Mouse (Mus musculus): ENCODE measurements around the gene Tmem161a. TPM values are rescaled to one million over a fixed set of nuclear protein-coding genes. Genes with fewer than 3 reads are reported as not detected.
"Not testable (repeated sequence)": the region's sequence is repeated elsewhere in the genome, so short reads cannot be mapped to it uniquely, and the experiment has no call there.

The Tmem161a gene
- polyA plus RNA-seq, 1 experiment from 2014 or later = 81.7 TPM

GRCm38 (mm10) chr8:70214411-70214810, 42.3 kb downstream of the Tmem161a start:
- H3K27ac ChIP-seq (ENCODE audit: low read length) = no peak overlapping the region
- H3K9ac ChIP-seq (replicated peaks; ENCODE audit: low read length) = no peak overlapping the region
- no peaks in the 10 kb centered on the region for H3K9me3 ChIP-seq (ENCODE audit: low read length)
- H3K36me3 ChIP-seq (ENCODE audit: insufficient read depth, low read length) = no peaks in the 10 kb centered on the region
- ATAC-seq (ENCODE audit: low FRiP score, low TSS enrichment) = no peak
- H3K4me1 ChIP-seq (ENCODE audit: insufficient read depth, low read length) = peaks cover 15% of the 10 kb centered on the region
- no peak overlapping the region for H3K4me2 ChIP-seq (replicated peaks; ENCODE audit: low read depth, low read length)
- no peaks in the 10 kb centered on the region for H3K27me3 ChIP-seq (ENCODE audit: insufficient read depth, low read length)
- WGBS = 68% methylated on average over 3 of the region's 3 CpGs
- H3K4me3 ChIP-seq (ENCODE audit: low read length) = no peak overlapping the region

GRCm38 (mm10) chr8:70215092-70215491, 42.9 kb downstream of the Tmem161a start:
- no peaks in the 10 kb centered on the region for H3K27me3 ChIP-seq (ENCODE audit: insufficient read depth, low read length)
- H3K9ac ChIP-seq (replicated peaks; ENCODE audit: low read length) = no peak overlapping the region
- H3K4me2 ChIP-seq (replicated peaks; ENCODE audit: low read depth, low read length) = no peak overlapping the region
- peaks cover 14% of the 10 kb centered on the region for H3K4me1 ChIP-seq (ENCODE audit: insufficient read depth, low read length)
- H3K9me3 ChIP-seq (ENCODE audit: low read length) = no peaks in the 10 kb centered on the region
- ATAC-seq (ENCODE audit: low FRiP score, low TSS enrichment) = no peak
- H3K27ac ChIP-seq (ENCODE audit: low read length) = no peak overlapping the region
- H3K36me3 ChIP-seq (ENCODE audit: insufficient read depth, low read length) = no peaks in the 10 kb centered on the region
- no peak overlapping the region for H3K4me3 ChIP-seq (ENCODE audit: low read length)
- 70% methylated on average over 5 of the region's 5 CpGs for WGBS

- H3K9me3 ChIP-seq (ENCODE audit: low read length); H3K36me3 ChIP-seq (ENCODE audit: insufficient read depth, low read length); H3K4me3 ChIP-seq (ENCODE audit: low read length); H3K9ac ChIP-seq (replicated peaks; ENCODE audit: low read length); H3K4me2 ChIP-seq (replicated peaks; ENCODE audit: low read depth, low read length); H3K4me1 ChIP-seq (ENCODE audit: insufficient read depth, low read length); H3K27ac ChIP-seq (ENCODE audit: low read length); H3K27me3 ChIP-seq (ENCODE audit: insufficient read depth, low read length); ATAC-seq (ENCODE audit: low FRiP score, low TSS enrichment): not testable (repeated sequence)
- 70% methylated on average over 3 of the region's 3 CpGs for WGBS
Measured at GRCm38 (mm10) chr8:70216161-70216560, 44.0 kb downstream of the Tmem161a start.

- no peaks in the 10 kb centered on the region for H3K36me3 ChIP-seq (ENCODE audit: insufficient read depth, low read length)
- no peak overlapping the region for H3K27ac ChIP-seq (ENCODE audit: low read length)
- WGBS = 83% methylated on average over 1 of the region's 1 CpGs
- no peak overlapping the region for H3K4me2 ChIP-seq (replicated peaks; ENCODE audit: low read depth, low read length)
- H3K9ac ChIP-seq (replicated peaks; ENCODE audit: low read length) = no peak overlapping the region
- no peak for ATAC-seq (ENCODE audit: low FRiP score, low TSS enrichment)
- H3K9me3 ChIP-seq (ENCODE audit: low read length) = no peaks in the 10 kb centered on the region
- peaks cover 4% of the 10 kb centered on the region; the same call in 1 of the 2 replicates for H3K4me1 ChIP-seq (ENCODE audit: insufficient read depth, low read length)
- H3K27me3 ChIP-seq (ENCODE audit: insufficient read depth, low read length) = no peaks in the 10 kb centered on the region
- H3K4me3 ChIP-seq (ENCODE audit: low read length) = no peak overlapping the region
Measured at GRCm38 (mm10) chr8:70216566-70216965, 44.4 kb downstream of the Tmem161a start.

GRCm38 (mm10) chr8:70217441-70217840, 45.3 kb downstream of the Tmem161a start:
- ATAC-seq (ENCODE audit: low FRiP score, low TSS enrichment) = no peak
- Histone ChIP-seq H3K4me1 (ENCODE audit: insufficient read depth, low read length) (peaks cover 4% of the 10 kb centered on the region; the same call in 1 of the 2 replicates), H3K36me3 (ENCODE audit: insufficient read depth, low read length) (no peaks in the 10 kb centered on the region), H3K4me3 (ENCODE audit: low read length) (no peak overlapping the region), H3K9ac (replicated peaks; ENCODE audit: low read length) (no peak overlapping the region), H3K4me2 (replicated peaks; ENCODE audit: low read depth, low read length) (no peak overlapping the region), H3K27me3 (ENCODE audit: insufficient read depth, low read length) (no peaks in the 10 kb centered on the region), H3K27ac (ENCODE audit: low read length) (no peak overlapping the region), H3K9me3 (ENCODE audit: low read length) (no peaks in the 10 kb centered on the region)

GRCm38 (mm10) chr8:70219107-70219684, 47.0 kb downstream of the Tmem161a start:
- H3K4me2 ChIP-seq (replicated peaks; ENCODE audit: low read depth, low read length) = no peak overlapping the region
- no peak for ATAC-seq (ENCODE audit: low FRiP score, low TSS enrichment)
- H3K27me3 ChIP-seq (ENCODE audit: insufficient read depth, low read length) = no peaks in the 10 kb centered on the region
- H3K9ac ChIP-seq (replicated peaks; ENCODE audit: low read length) = no peak overlapping the region
- H3K36me3 ChIP-seq (ENCODE audit: insufficient read depth, low read length) = peaks cover 2% of the 10 kb centered on the region; the same call in 1 of the 2 replicates
- WGBS = 50% methylated on average over 5 of the region's 5 CpGs
- H3K9me3 ChIP-seq (ENCODE audit: low read length) = no peaks in the 10 kb centered on the region
- no peak overlapping the region for H3K27ac ChIP-seq (ENCODE audit: low read length)
- no peaks in the 10 kb centered on the region for H3K4me1 ChIP-seq (ENCODE audit: insufficient read depth, low read length)
- no peak overlapping the region for H3K4me3 ChIP-seq (ENCODE audit: low read length)

- H3K27ac ChIP-seq (ENCODE audit: low read length) = no peak overlapping the region
- no peaks in the 10 kb centered on the region for H3K9me3 ChIP-seq (ENCODE audit: low read length)
- 63% methylated on average over 8 of the region's 8 CpGs for WGBS
- H3K36me3 ChIP-seq (ENCODE audit: insufficient read depth, low read length) = peaks cover 9% of the 10 kb centered on the region; the same call in 1 of the 2 replicates
- ATAC-seq (ENCODE audit: low FRiP score, low TSS enrichment) = no peak
- H3K27me3 ChIP-seq (ENCODE audit: insufficient read depth, low read length) = no peaks in the 10 kb centered on the region
- H3K4me2 ChIP-seq (replicated peaks; ENCODE audit: low read depth, low read length) = no peak overlapping the region
- H3K4me3 ChIP-seq (ENCODE audit: low read length) = no peak overlapping the region
- no peaks in the 10 kb centered on the region for H3K4me1 ChIP-seq (ENCODE audit: insufficient read depth, low read length)
- H3K9ac ChIP-seq (replicated peaks; ENCODE audit: low read length) = 0 out of 2 replicates have a peak overlapping the region, but pooled peaks have one; percentile 27
Measured at GRCm38 (mm10) chr8:70220236-70220840, 48.2 kb downstream of the Tmem161a start.

- no peak for ATAC-seq (ENCODE audit: low FRiP score, low TSS enrichment)
- 93% methylated on average over 3 of the region's 3 CpGs for WGBS
Measured at GRCm38 (mm10) chr8:70220911-70221310, 48.8 kb downstream of the Tmem161a start.

GRCm38 (mm10) chr8:70222041-70222440, 49.9 kb downstream of the Tmem161a start:
- Histone ChIP-seq H3K27ac (ENCODE audit: low read length) (no peak overlapping the region), H3K4me2 (replicated peaks; ENCODE audit: low read depth, low read length) (no peak overlapping the region), H3K36me3 (ENCODE audit: insufficient read depth, low read length) (peaks cover 9% of the 10 kb centered on the region; the same call in 1 of the 2 replicates), H3K9me3 (ENCODE audit: low read length) (no peaks in the 10 kb centered on the region), H3K4me3 (ENCODE audit: low read length) (no peak overlapping the region), H3K27me3 (ENCODE audit: insufficient read depth, low read length) (no peaks in the 10 kb centered on the region), H3K9ac (replicated peaks; ENCODE audit: low read length) (no peak overlapping the region), H3K4me1 (ENCODE audit: insufficient read depth, low read length) (no peaks in the 10 kb centered on the region)
- no peak for ATAC-seq (ENCODE audit: low FRiP score, low TSS enrichment)
- 96% methylated on average over 12 of the region's 12 CpGs for WGBS

More at GRCm38 (mm10) chr8:70220911-70221310, 48.8 kb downstream of the Tmem161a start:
- H3K4me2 ChIP-seq (replicated peaks; ENCODE audit: low read depth, low read length) = no peak overlapping the region
- no peaks in the 10 kb centered on the region for H3K9me3 ChIP-seq (ENCODE audit: low read length)
- H3K9ac ChIP-seq (replicated peaks; ENCODE audit: low read length) = 0 out of 2 replicates have a peak overlapping the region, but pooled peaks have one; percentile 27
- no peaks in the 10 kb centered on the region for H3K4me1 ChIP-seq (ENCODE audit: insufficient read depth, low read length)
- H3K27ac ChIP-seq (ENCODE audit: low read length) = no peak overlapping the region
- peaks cover 9% of the 10 kb centered on the region; the same call in 1 of the 2 replicates for H3K36me3 ChIP-seq (ENCODE audit: insufficient read depth, low read length)
- no peaks in the 10 kb centered on the region for H3K27me3 ChIP-seq (ENCODE audit: insufficient read depth, low read length)
- no peak overlapping the region for H3K4me3 ChIP-seq (ENCODE audit: low read length)

- Histone ChIP-seq H3K4me3 (ENCODE audit: low read length) (no peak overlapping the region), H3K27ac (ENCODE audit: low read length) (no peak overlapping the region), H3K27me3 (ENCODE audit: insufficient read depth, low read length) (no peaks in the 10 kb centered on the region), H3K4me2 (replicated peaks; ENCODE audit: low read depth, low read length) (no peak overlapping the region), H3K4me1 (ENCODE audit: insufficient read depth, low read length) (no peaks in the 10 kb centered on the region), H3K9me3 (ENCODE audit: low read length) (no peaks in the 10 kb centered on the region), H3K36me3 (ENCODE audit: insufficient read depth, low read length) (peaks cover 9% of the 10 kb centered on the region; the same call in 1 of the 2 replicates), H3K9ac (replicated peaks; ENCODE audit: low read length) (no peak overlapping the region)
- 41% methylated on average over 6 of the region's 6 CpGs for WGBS
- ATAC-seq (ENCODE audit: low FRiP score, low TSS enrichment) = no peak
Measured at GRCm38 (mm10) chr8:70223341-70223740, 51.2 kb downstream of the Tmem161a start.
